Mouse (Mus musculus) heart, embryonic 12.5 days (tissue): ENCODE data around the gene Pigx. TPM values are rescaled to one million over a fixed set of nuclear protein-coding genes. Genes with fewer than 3 reads are reported as not detected.
A peak's percentile ranks its signal among the peaks of the same experiment; 100 is the strongest.
"Not testable (repeated sequence)": the region's sequence is repeated elsewhere in the genome, so short reads cannot be mapped to it uniquely, and the experiment has no call there.

Experiments used
- ATAC-seq: fragments of 200-750 bp; cut with Nextera tagmentation; 2 replicates; pipeline ENCODE4 v1.8.0; 2017; ENCODE audit warnings: moderate TSS enrichment, moderate library complexity; ENCODE audit not compliant: insufficient number of reproducible peaks, low FRiP score
- H3K27ac ChIP-seq: fragments of 300-500 bp; sonication (generic); 2 replicates; pipeline ENCODE4 v1.5.1; 2016; ENCODE audit warnings: mild to moderate bottlenecking, moderate library complexity; ENCODE audit not compliant: poor library complexity, severe bottlenecking
- H3K27me3 ChIP-seq: fragments of 300-500 bp; sonication (generic); replicated peaks from 2 replicates; pipeline ENCODE4 v1.6.1; 2016; ENCODE audit warnings: mild to moderate bottlenecking, moderate library complexity
- H3K36me3 ChIP-seq: fragments of 300-500 bp; sonication (generic); 2 replicates; pipeline ENCODE4 v1.6.1; 2016; ENCODE audit warnings: mild to moderate bottlenecking, moderate library complexity
- H3K4me1 ChIP-seq: fragments of 300-500 bp; sonication (generic); replicated peaks from 2 replicates; pipeline ENCODE4 v1.6.1; 2016; ENCODE audit warnings: mild to moderate bottlenecking
- H3K4me2 ChIP-seq: fragments of 300-500 bp; sonication (generic); 2 replicates; pipeline ENCODE4 v1.6.1; 2016; ENCODE audit warnings: mild to moderate bottlenecking, moderate library complexity
- H3K4me3 ChIP-seq: fragments of 300-500 bp; sonication (generic); 2 replicates; pipeline ENCODE4 v1.5.1; 2016; ENCODE audit warnings: mild to moderate bottlenecking
- H3K9ac ChIP-seq: fragments of 300-500 bp; sonication (generic); 2 replicates; pipeline ENCODE4 v1.6.1; 2016; ENCODE audit warnings: mild to moderate bottlenecking, moderate library complexity
- H3K9me3 ChIP-seq: fragments of 300-500 bp; sonication (generic); replicated peaks from 2 replicates; pipeline ENCODE4 v1.6.1; 2016; ENCODE audit warnings: mild to moderate bottlenecking, moderate library complexity
- WGBS: fragments of 180-500 bp; shearing (Covaris S2); methylation state at CpG from one replicate; pipeline ENCODE4 v1.1.7; 2016; 5-methylcytosine and 5-hydroxymethylcytosine counted together
- polyA plus RNA-seq: library from polyadenylated mRNA; unstranded; fragments of >200 nt; fragmentation: Nextera tagmentation; extraction: Ambion mirVana; gene quantifications from 2 replicates; pipeline ENCODE4 v1.2.1, GENCODE M21; 2016

Pigx gene
- polyA plus RNA-seq, 1 experiment from 2014 or later: 76.0 TPM

DNA sequence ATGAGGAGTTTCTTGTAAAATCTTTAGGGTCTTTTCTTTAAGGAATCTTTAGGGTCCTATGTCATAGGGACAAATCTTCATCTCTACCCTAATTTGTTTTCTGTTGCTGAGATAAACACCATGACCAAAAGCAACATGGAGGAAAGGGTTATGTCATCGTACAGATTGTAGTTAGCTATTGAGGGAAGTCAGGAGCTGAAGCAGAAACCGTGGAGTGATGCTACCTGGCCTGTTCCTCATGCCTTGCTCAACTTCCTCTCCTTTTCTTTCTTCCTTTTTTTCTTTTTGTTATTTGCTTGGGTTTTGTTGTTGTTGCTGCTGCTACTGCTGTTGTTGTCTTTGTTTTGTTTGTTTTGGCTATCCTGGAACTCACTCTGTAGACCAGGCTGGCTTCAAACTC, 9.0 kb upstream of the Pigx start:
- no peak overlapping the region for H3K4me2 ChIP-seq
- peaks cover 2% of the 10 kb centered on the region; the same call in 1 of the 2 replicates for H3K9me3 ChIP-seq
- H3K4me3 ChIP-seq: no peak overlapping the region
- H3K27ac ChIP-seq: no peak overlapping the region
- no peak for ATAC-seq
- WGBS: 79% methylated on average over 2 of the region's 2 CpGs
- H3K27me3 ChIP-seq: no peaks in the 10 kb centered on the region
- no peak overlapping the region for H3K9ac ChIP-seq
- peaks cover 46% of the 10 kb centered on the region for H3K36me3 ChIP-seq
- no peaks in the 10 kb centered on the region for H3K4me1 ChIP-seq

- Histone ChIP-seq H3K27ac (no peak overlapping the region), H3K27me3 (no peaks in the 10 kb centered on the region), H3K4me3 (no peak overlapping the region), H3K36me3 (peaks cover 50% of the 10 kb centered on the region), H3K4me2 (no peak overlapping the region), H3K9me3 (peaks cover 2% of the 10 kb centered on the region; the same call in 1 of the 2 replicates), H3K4me1 (no peaks in the 10 kb centered on the region), H3K9ac (no peak overlapping the region)
- ATAC-seq: no peak
- 76% methylated on average over 7 of the region's 7 CpGs for WGBS
Measured at GRCm38 (mm10) chr16:32108170-32108569, 8.6 kb upstream of the Pigx start.

DNA sequence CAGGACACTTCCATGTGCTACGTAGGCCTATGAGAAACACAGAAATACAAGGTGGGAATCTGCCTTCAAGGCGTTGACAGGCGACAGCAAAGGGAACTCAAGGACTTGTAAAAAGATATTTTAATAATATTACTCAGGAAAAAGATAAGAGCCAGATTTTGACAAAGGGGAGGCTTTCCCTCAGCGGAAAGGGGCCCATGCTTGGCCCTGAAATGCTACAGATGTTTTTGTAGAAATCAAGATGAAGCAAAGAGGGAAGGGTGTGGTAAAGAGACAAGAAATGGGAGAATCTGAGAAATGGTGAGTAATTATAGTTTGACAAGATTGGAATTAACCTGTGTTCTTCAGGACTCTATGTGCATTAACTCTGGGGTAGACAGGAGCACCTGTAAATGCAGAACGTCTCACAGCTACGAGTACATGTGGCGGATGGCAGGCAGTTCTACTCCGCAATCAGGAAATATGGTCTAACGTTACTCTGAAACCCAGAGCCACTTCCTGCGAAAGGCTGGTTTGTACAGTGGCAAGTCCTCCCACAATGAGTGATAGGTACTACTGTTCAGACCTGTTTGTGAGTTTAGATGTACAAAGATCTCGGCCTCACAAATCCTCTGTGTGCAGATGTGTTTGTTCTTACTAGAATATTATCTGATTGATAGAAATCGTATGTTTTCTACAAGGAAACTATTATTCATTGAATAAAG, 8.0 kb upstream of the Pigx start:
- no peak overlapping the region for H3K27ac ChIP-seq
- no peaks in the 10 kb centered on the region for H3K27me3 ChIP-seq
- H3K9me3 ChIP-seq: peaks cover 2% of the 10 kb centered on the region; the same call in 1 of the 2 replicates
- no peaks in the 10 kb centered on the region for H3K4me1 ChIP-seq
- no peak overlapping the region for H3K4me3 ChIP-seq
- no peak for ATAC-seq
- WGBS: 81% methylated on average over 12 of the region's 12 CpGs
- H3K9ac ChIP-seq: no peak overlapping the region
- peaks cover 57% of the 10 kb centered on the region for H3K36me3 ChIP-seq
- no peak overlapping the region for H3K4me2 ChIP-seq

DNA sequence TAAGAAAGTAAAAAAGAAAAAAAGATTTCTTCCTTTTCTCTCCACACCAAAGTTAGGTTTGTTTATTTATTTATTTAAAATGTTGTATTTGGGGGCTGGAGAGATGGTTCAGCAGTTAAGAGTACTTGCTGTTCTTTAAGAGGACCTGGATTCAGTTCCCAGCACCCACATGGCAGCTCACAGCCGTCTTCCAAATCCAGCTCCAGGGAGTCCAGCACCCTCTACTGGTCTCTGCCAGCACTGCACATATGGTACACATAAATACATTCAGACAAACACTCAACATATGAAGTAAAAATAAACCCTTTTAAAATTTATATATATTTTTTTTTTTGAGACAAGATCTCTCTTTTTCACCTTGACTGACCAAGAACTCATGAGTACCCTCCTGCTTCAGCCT, 6.2 kb upstream of the Pigx start:
- 95% methylated on average over 1 of the region's 1 CpGs for WGBS
- Histone ChIP-seq H3K27ac (no peak overlapping the region), H3K4me2 (no peak overlapping the region), H3K27me3 (no peaks in the 10 kb centered on the region), H3K36me3 (peaks cover 60% of the 10 kb centered on the region), H3K4me3 (no peak overlapping the region), H3K4me1 (no peaks in the 10 kb centered on the region), H3K9ac (no peak overlapping the region), H3K9me3 (peaks cover 2% of the 10 kb centered on the region; the same call in 1 of the 2 replicates)
- no peak for ATAC-seq

- peaks cover 2% of the 10 kb centered on the region; the same call in 1 of the 2 replicates for H3K9me3 ChIP-seq
- no peak for ATAC-seq
- no peak overlapping the region for H3K27ac ChIP-seq
- peaks cover 45% of the 10 kb centered on the region for H3K36me3 ChIP-seq
- no peak overlapping the region for H3K4me3 ChIP-seq
- peaks cover 12% of the 10 kb centered on the region for H3K4me1 ChIP-seq
- 92% methylated on average over 13 of the region's 13 CpGs for WGBS
- no peaks in the 10 kb centered on the region for H3K27me3 ChIP-seq
- no peak overlapping the region for H3K4me2 ChIP-seq
- H3K9ac ChIP-seq: no peak overlapping the region
Measured at GRCm38 (mm10) chr16:32102295-32102694, 2.8 kb upstream of the Pigx start.

DNA sequence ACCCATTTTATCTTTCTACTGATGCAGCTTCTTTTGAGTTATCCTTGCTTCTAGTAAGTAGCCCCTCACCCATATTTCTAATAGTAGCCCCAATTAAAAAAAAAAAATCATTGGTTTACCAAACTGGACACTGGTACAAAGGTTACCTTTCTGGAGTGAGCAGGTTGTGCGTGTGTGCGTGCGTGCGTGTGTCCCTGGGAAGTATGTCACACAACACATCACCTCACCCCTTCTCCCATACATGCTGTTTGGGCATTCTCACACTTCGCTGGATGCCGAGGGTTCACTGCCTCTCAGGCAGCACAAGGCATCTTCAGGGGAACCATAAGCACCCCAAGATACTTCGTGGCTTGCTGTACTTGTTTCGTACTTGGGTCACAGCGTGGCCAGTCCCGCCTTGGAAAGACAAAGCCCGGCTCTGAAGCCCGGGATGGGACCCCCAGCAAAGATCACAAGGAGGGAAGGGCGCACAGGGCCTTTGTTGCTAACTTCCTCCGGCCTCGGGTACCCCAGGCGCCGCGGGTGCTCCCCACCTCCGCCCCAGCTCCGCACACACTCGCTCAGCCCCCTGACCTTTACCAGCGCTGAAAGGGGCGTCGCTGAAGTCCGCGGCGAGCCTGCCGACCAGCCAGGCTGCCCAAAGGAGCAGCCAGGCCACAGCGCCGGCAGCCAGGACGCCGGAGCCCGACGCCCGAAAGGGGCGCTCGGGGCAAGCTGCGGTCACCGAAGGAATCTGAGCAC, 473 bp downstream of the Pigx start:
- ATAC-seq: peak; percentile 80
- Histone ChIP-seq H3K9ac (peak overlapping the region; percentile 89), H3K4me1 (peaks cover 12% of the 10 kb centered on the region), H3K9me3 (no peaks in the 10 kb centered on the region), H3K4me3 (peak overlapping the region; percentile 82), H3K36me3 (peaks cover 35% of the 10 kb centered on the region), H3K4me2 (peak overlapping the region; percentile 73), H3K27ac (peak overlapping the region; percentile 82), H3K27me3 (no peaks in the 10 kb centered on the region)
- under 1% methylated on average over 39 of the region's 39 CpGs for WGBS

GRCm38 (mm10) chr16:32097757-32098156, 1.8 kb downstream of the Pigx start:
- H3K27me3 ChIP-seq, H3K4me3 ChIP-seq, H3K9ac ChIP-seq, ATAC-seq, H3K9me3 ChIP-seq, H3K4me2 ChIP-seq, H3K27ac ChIP-seq: not testable (repeated sequence)
- Histone ChIP-seq H3K4me1 (peaks cover 12% of the 10 kb centered on the region), H3K36me3 (peaks cover 23% of the 10 kb centered on the region)
- 63% methylated on average over 2 of the region's 2 CpGs for WGBS

DNA sequence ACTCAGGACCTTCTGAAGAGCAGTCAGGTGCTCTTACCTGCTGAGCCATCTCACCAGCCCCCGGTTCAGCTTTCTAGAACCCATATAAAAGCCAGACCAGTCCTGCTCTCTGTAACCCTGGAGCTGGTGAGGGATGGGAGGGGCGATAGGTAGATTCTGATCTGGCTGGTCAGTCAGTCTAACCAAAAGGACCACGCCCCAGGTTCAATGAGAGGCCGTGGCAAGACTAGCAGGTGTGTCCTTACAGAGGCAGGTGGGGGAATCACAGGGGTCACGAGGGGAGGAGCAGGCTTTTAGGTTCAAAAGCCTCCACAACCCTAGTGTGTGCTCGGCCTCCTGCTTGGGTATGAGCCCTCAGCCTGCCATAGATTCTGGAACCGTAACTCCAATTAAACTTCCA, 8.1 kb downstream of the Pigx start:
- H3K4me3 ChIP-seq: no peak overlapping the region
- H3K9ac ChIP-seq: no peak overlapping the region
- no peaks in the 10 kb centered on the region for H3K27me3 ChIP-seq
- ATAC-seq: no peak
- 91% methylated on average over 7 of the region's 7 CpGs for WGBS
- no peak overlapping the region for H3K4me2 ChIP-seq
- no peaks in the 10 kb centered on the region for H3K9me3 ChIP-seq
- H3K27ac ChIP-seq: no peak overlapping the region
- H3K4me1 ChIP-seq: no peaks in the 10 kb centered on the region
- peaks cover 74% of the 10 kb centered on the region for H3K36me3 ChIP-seq

GRCm38 (mm10) chr16:32087629-32088443, 11.7 kb downstream of the Pigx start:
- no peaks in the 10 kb centered on the region for H3K27me3 ChIP-seq
- no peak overlapping the region for H3K4me3 ChIP-seq
- no peak overlapping the region for H3K4me2 ChIP-seq
- no peak overlapping the region for H3K9ac ChIP-seq
- H3K4me1 ChIP-seq: no peaks in the 10 kb centered on the region
- H3K36me3 ChIP-seq: peaks cover 85% of the 10 kb centered on the region
- ATAC-seq: no peak
- H3K9me3 ChIP-seq: no peaks in the 10 kb centered on the region
- 76% methylated on average over 17 of the region's 17 CpGs for WGBS
- H3K27ac ChIP-seq: no peak overlapping the region

DNA sequence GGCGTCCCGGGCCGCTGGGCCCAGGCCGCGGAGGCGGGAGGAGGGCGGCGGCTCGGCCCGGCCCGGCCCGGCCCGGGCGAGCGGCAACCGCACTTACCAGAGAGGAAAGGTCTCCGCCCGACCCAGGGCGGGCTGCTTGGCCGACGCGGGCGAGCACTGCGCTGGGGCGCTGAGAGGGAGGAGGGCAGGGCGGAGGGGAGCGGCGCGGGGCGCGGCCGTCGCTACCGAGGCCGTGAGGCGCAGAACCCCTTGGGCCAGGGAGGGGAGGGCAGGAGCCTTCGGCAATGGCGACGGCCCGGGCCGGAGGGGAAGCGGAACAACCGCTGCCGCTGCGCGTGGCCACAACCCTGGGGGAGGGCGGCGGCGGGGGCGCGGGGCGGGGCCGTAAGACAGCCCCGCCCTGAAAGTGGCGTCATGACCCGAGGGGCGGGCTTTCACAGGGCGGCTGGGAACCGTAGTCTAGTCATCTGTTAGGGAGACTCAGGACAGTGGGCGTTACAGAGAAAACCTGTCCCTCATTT, 20.5 kb downstream of the Pigx start, which contains the start of gene Pak2:
TSS of gene Pak2 (minus strand) at position 352 of the 521 bp plus-strand sequence.
- Histone ChIP-seq H3K9ac (peak within 1 kb of the TSS; percentile 96), H3K27me3 (no peaks in the 10 kb centered on the region), H3K4me1 (peaks cover 14% of the 10 kb centered on the region), H3K4me3 (peak within 1 kb of the TSS; percentile 71), H3K9me3 (no peaks in the 10 kb centered on the region), H3K4me2 (peak within 1 kb of the TSS; percentile 73), H3K36me3 (peaks cover 5% of the 10 kb centered on the region), H3K27ac (peak within 1 kb of the TSS; percentile 95)
- ATAC-seq: peak; percentile 96
- WGBS: under 1% methylated on average over 60 of the region's 60 CpGs
